In genomic region chr2:79459061-79460045, GRCm38 (mm10) we compare ENCODE assay signal across 9 mouse cellular contexts. TPM values are rescaled to one million over a fixed set of nuclear protein-coding genes. Genes with fewer than 3 reads are reported as not detected.
DNase-seq lines count a peak whose midpoint lies in the region; ATAC-seq and TF ChIP-seq lines count a peak whose summit lies in the region.
"Had no signal": no experiment of that assay in that cellular context is flagged by ENCODE, and none has a peak within 500 bp of the region (broad histone marks: within the 10 kb centered on the region; RNA-seq: fewer than 3 reads in every experiment).

No protein-coding gene starts in this region.

- no peaks in the 10 kb centered on the region for H3K36me3 ChIP-seq in E14TG2a.4 (ENCODE audit: insufficient read depth, low read length)
- H3K36me3 ChIP-seq in forebrain, embryonic 10.5 days (replicated peaks) = no peaks in the 10 kb centered on the region
- no peaks in the 10 kb centered on the region for H3K36me3 ChIP-seq in midbrain, embryonic 10.5 days
- H3K36me3 ChIP-seq: embryonic facial prominence, embryonic 13.5 days had no signal

- WGBS in forebrain, embryonic 10.5 days = under 1% methylated on average over 44 of the region's 44 CpGs
- under 1% methylated on average over 44 of the region's 44 CpGs for WGBS in midbrain, embryonic 10.5 days

- peaks cover 45% of the 10 kb centered on the region for H3K27me3 ChIP-seq in E14TG2a.4 (ENCODE audit: insufficient read depth, low read length)
- peaks cover 100% of the 10 kb centered on the region for H3K27me3 ChIP-seq in forebrain, embryonic 10.5 days (ENCODE audit: poor library complexity, severe bottlenecking)
- peaks cover 92% of the 10 kb centered on the region for H3K27me3 ChIP-seq in midbrain, embryonic 10.5 days (ENCODE audit: low read depth, poor library complexity, severe bottlenecking)

- ATAC-seq in activated CD4-positive, CD25-positive, alpha-beta regulatory T cell, adult 4 months = no peak

- no peak for TF ChIP-seq CTCF in E14TG2a.4 (conservative IDR thresholded peaks at IDR 0.05; ENCODE audit: low read length)

- H3K4me1 ChIP-seq in E14TG2a.4 (replicated peaks; ENCODE audit: low read depth, low read length) = peaks cover 80% of the 10 kb centered on the region
- H3K4me1 ChIP-seq in forebrain, embryonic 10.5 days = peaks cover 57% of the 10 kb centered on the region
- H3K4me1 ChIP-seq in midbrain, embryonic 10.5 days = peaks cover 59% of the 10 kb centered on the region

- peak; percentile 83 for DNase-seq in brain, adult 2 months (ENCODE audit: low read depth, low spot score)
- DNase-seq in forebrain, embryonic 10.5 days (ENCODE audit: extremely low spot score, low spot score) = peak; percentile 76
- DNase-seq in midbrain, embryonic 10.5 days (ENCODE audit: low spot score) = peak; percentile 79
- no peak for DNase-seq in adrenal gland, adult 18-20 months (ENCODE audit: low spot score in 2 of 2)
- no peak for DNase-seq in urinary bladder, postnatal 10 days (ENCODE audit: low spot score)
- DNase-seq: heart, postnatal 14 days had no signal

- H3K9me3 ChIP-seq in E14TG2a.4 (ENCODE audit: low read length) = no peaks in the 10 kb centered on the region
- no peaks in the 10 kb centered on the region for H3K9me3 ChIP-seq in forebrain, embryonic 10.5 days
- H3K9me3 ChIP-seq in midbrain, embryonic 10.5 days (replicated peaks) = no peaks in the 10 kb centered on the region
- H3K9me3 ChIP-seq: embryonic facial prominence, embryonic 13.5 days had no signal

- peak overlapping the region; percentile 78 for H3K4me3 ChIP-seq in E14TG2a.4 (replicated peaks; ENCODE audit: low read length)
- peak overlapping the region; percentile 35 for H3K4me3 ChIP-seq in forebrain, embryonic 10.5 days
- H3K4me3 ChIP-seq in midbrain, embryonic 10.5 days = peak overlapping the region; percentile 48
- H3K4me3 ChIP-seq: embryonic facial prominence, embryonic 13.5 days had no signal

- peak overlapping the region; percentile 73 for H3K27ac ChIP-seq in forebrain, embryonic 10.5 days
- H3K27ac ChIP-seq in midbrain, embryonic 10.5 days (replicated peaks) = peak overlapping the region; percentile 84
- H3K27ac ChIP-seq: embryonic facial prominence, embryonic 13.5 days had no signal

RNA-seq across cellular contexts. Expression of gene Cerkl, which starts 2.8 kb away (rescaled TPM):
- 0.86 and 1.3 TPM in 2 replicates for polyA plus RNA-seq in forebrain, embryonic 10.5 days (2016; fragmentation: Nextera tagmentation; extraction: Ambion mirVana)
- 2.0 and 2.6 TPM in 2 replicates for polyA plus RNA-seq in midbrain, embryonic 10.5 days (2016; fragmentation: Nextera tagmentation; extraction: Ambion mirVana)
- 1 to 10 TPM; 2.5 to 4.2 TPM for total RNA-seq in adrenal gland, adult 18-20 months (2021)
- polyA plus RNA-seq in activated CD4-positive, CD25-positive, alpha-beta regulatory T cell, adult 4 months (2017; shearing (Covaris generic)) = 10 to 100 TPM; 28.5 to 40.8 TPM

RNA-seq across cellular contexts. Expression of gene Neurod1, which starts 2.8 kb away (rescaled TPM):
- polyA plus RNA-seq in forebrain, embryonic 10.5 days (2016; fragmentation: Nextera tagmentation; extraction: Ambion mirVana) = 10.1 and 13.2 TPM in 2 replicates
- 18.8 and 23.5 TPM in 2 replicates for polyA plus RNA-seq in midbrain, embryonic 10.5 days (2016; fragmentation: Nextera tagmentation; extraction: Ambion mirVana)
- not detected for total RNA-seq in adrenal gland, adult 18-20 months (2021)
- not detected for polyA plus RNA-seq in activated CD4-positive, CD25-positive, alpha-beta regulatory T cell, adult 4 months (2017; shearing (Covaris generic))
- total RNA-seq: heart, postnatal 14 days had no signal

Comparison
In these comparisons a context has a peak if more than half of its experiments do, and no peak if none do; other contexts are left out.
1. DNase-seq: peak in brain, adult 2 months (single experiment), forebrain, embryonic 10.5 days (single experiment) and midbrain, embryonic 10.5 days (single experiment); none in adrenal gland, adult 18-20 months (0 of 2) and urinary bladder, postnatal 10 days (single experiment).
2. RNA of gene Neurod1, which starts 2.8 kb away (polyA plus RNA-seq): 18.8 to 23.5 TPM in midbrain, embryonic 10.5 days and 10.1 to 13.2 TPM in forebrain, embryonic 10.5 days; not detected in activated CD4-positive, CD25-positive, alpha-beta regulatory T cell, adult 4 months; every median in the first group is over 10 times any median in the second.
3. Peak in every context shown above with its lines, with median percentiles within 50 percentile points of each other: H3K4me3 ChIP-seq.